Mouse (Mus musculus) hindbrain, embryonic 14.5 days (tissue): Measurements from ENCODE around the gene 6430550D23Rik. TPM values are rescaled to one million over a fixed set of nuclear protein-coding genes. Genes with fewer than 3 reads are reported as not detected.

Experiments
- ATAC-seq: fragments of 200-750 bp; cut with Nextera tagmentation; 2 replicates; pipeline ENCODE4 v1.8.0; 2017; ENCODE audit warnings: moderate number of reproducible peaks, mild to moderate bottlenecking, moderate TSS enrichment, moderate library complexity; ENCODE audit not compliant: low FRiP score
- DNase-seq: peaks from one replicate; pipeline ENCODE4 v3.0.0-alpha.2; 2015; ENCODE audit warnings: low spot score
- H3K27ac ChIP-seq: fragments of 300-500 bp; sonication (generic); 2 replicates; pipeline ENCODE4 v1.5.1; 2014; ENCODE audit warnings: mild to moderate bottlenecking, moderate library complexity
- H3K27me3 ChIP-seq: fragments of 300-500 bp; sonication (generic); 2 replicates; pipeline ENCODE4 v1.6.1; 2014; ENCODE audit warnings: mild to moderate bottlenecking, low read length, mixed read lengths; ENCODE audit not compliant: control insufficient read depth, insufficient read depth
- H3K36me3 ChIP-seq: fragments of 300-500 bp; sonication (generic); replicated peaks from 2 replicates; pipeline ENCODE4 v1.6.1; 2014; ENCODE audit not compliant: control insufficient read depth, insufficient read depth
- H3K4me1 ChIP-seq: fragments of 300-500 bp; sonication (generic); replicated peaks from 2 replicates; pipeline ENCODE4 v1.6.1; 2014; ENCODE audit warnings: antibody characterized with exemption, low read length, mixed read lengths; ENCODE audit not compliant: control insufficient read depth, insufficient read depth
- H3K4me2 ChIP-seq: fragments of 300-500 bp; sonication (generic); replicated peaks from 2 replicates; pipeline ENCODE4 v1.6.1; 2014; ENCODE audit warnings: mild to moderate bottlenecking, moderate library complexity
- H3K4me3 ChIP-seq: fragments of 300-500 bp; sonication (generic); replicated peaks from 2 replicates; pipeline ENCODE4 v1.5.1; 2014; ENCODE audit warnings: mild to moderate bottlenecking, low read length
- H3K9ac ChIP-seq: fragments of 300-500 bp; sonication (generic); 2 replicates; pipeline ENCODE4 v1.6.1; 2014
- H3K9me3 ChIP-seq: fragments of 300-500 bp; sonication (generic); 2 replicates; pipeline ENCODE4 v1.6.1; 2016; ENCODE audit warnings: low read length; ENCODE audit not compliant: control insufficient read depth
- WGBS: fragments of 180-500 bp; shearing (Covaris S2); extraction: QIAGEN DNeasy Blood & Tissue Kit; methylation state at CpG from one replicate; pipeline ENCODE4 v1.1.7; 2014; 5-methylcytosine and 5-hydroxymethylcytosine counted together
- polyA plus RNA-seq: library from polyadenylated mRNA; unstranded; fragments of >200 nt; fragmentation: Nextera tagmentation; extraction: Ambion mirVana; gene quantifications from 2 replicates; pipeline ENCODE4 v1.2.1, GENCODE M21; 2014

The 6430550D23Rik gene
- polyA plus RNA-seq: 2.6 and 2.8 TPM in 2 replicates

- H3K9ac ChIP-seq: peak within 1 kb of the TSS; percentile 67
- H3K36me3 ChIP-seq: peaks cover 37% of the 10 kb centered on the region
- WGBS: under 1% methylated on average over 45 of the region's 45 CpGs
- ATAC-seq (peak; percentile 99), DNase-seq (peak; percentile 94)
- H3K27ac ChIP-seq: peak within 1 kb of the TSS; percentile 30; the same call in 1 of the 2 replicates
- H3K9me3 ChIP-seq: no peaks in the 10 kb centered on the region
- no peaks in the 10 kb centered on the region for H3K27me3 ChIP-seq
- peak within 1 kb of the TSS; percentile 56 for H3K4me3 ChIP-seq
- H3K4me2 ChIP-seq: peak within 1 kb of the TSS; percentile 67
- H3K4me1 ChIP-seq: peaks cover 11% of the 10 kb centered on the region
These were observed at the start of gene 6430550D23Rik, which contains the start of gene Ergic3 for GRCm38 (mm10) chr2:156007888-156008532. Gene 6430550D23Rik, minus strand, starts transcription at chr2:156007977. Gene Ergic3, plus strand, starts transcription at chr2:156008045.

GRCm38 (mm10) chr2:156052816-156053215 lies 45.0 kb upstream of the 6430550D23Rik start, which contains the start of gene Fer1l4:
Gene Fer1l4, minus strand, starts transcription at chr2:156052947.
- H3K4me1 ChIP-seq: no peaks in the 10 kb centered on the region
- H3K27me3 ChIP-seq: no peaks in the 10 kb centered on the region
- ATAC-seq: no peak
- no peaks in the 10 kb centered on the region for H3K36me3 ChIP-seq
- H3K9ac ChIP-seq: no peak within 1 kb of the TSS
- H3K9me3 ChIP-seq: no peaks in the 10 kb centered on the region
- DNase-seq: no peak
- no peak within 1 kb of the TSS for H3K27ac ChIP-seq
- WGBS: 80% methylated on average over 9 of the region's 9 CpGs
- no peak within 1 kb of the TSS for H3K4me3 ChIP-seq
- H3K4me2 ChIP-seq: no peak within 1 kb of the TSS

GRCm38 (mm10) chr2:156047929-156048328 lies 40.2 kb upstream of the 6430550D23Rik start:
- no peak overlapping the region for H3K4me2 ChIP-seq

GRCm38 (mm10) chr2:156042903-156043302 lies 35.1 kb upstream of the 6430550D23Rik start:
- H3K4me2 ChIP-seq: no peak overlapping the region
- H3K9ac ChIP-seq: no peak overlapping the region
- 89% methylated on average over 8 of the region's 8 CpGs for WGBS
- H3K36me3 ChIP-seq: no peaks in the 10 kb centered on the region
- no peak overlapping the region for H3K4me3 ChIP-seq
- H3K27me3 ChIP-seq: no peaks in the 10 kb centered on the region
- H3K4me1 ChIP-seq: no peaks in the 10 kb centered on the region
- DNase-seq: no peak
- no peak for ATAC-seq
- no peak overlapping the region for H3K27ac ChIP-seq
- no peaks in the 10 kb centered on the region for H3K9me3 ChIP-seq

More at GRCm38 (mm10) chr2:156047929-156048328, 40.2 kb upstream of the 6430550D23Rik start:
- no peaks in the 10 kb centered on the region for H3K9me3 ChIP-seq
- DNase-seq (no peak), ATAC-seq (no peak)
- 7% methylated on average over 19 of the region's 19 CpGs for WGBS
- no peaks in the 10 kb centered on the region for H3K4me1 ChIP-seq
- no peak overlapping the region for H3K4me3 ChIP-seq
- H3K27ac ChIP-seq: no peak overlapping the region
- H3K27me3 ChIP-seq: no peaks in the 10 kb centered on the region
- H3K9ac ChIP-seq: no peak overlapping the region
- H3K36me3 ChIP-seq: no peaks in the 10 kb centered on the region

GRCm38 (mm10) chr2:156039390-156039789 lies 31.6 kb upstream of the 6430550D23Rik start:
- no peaks in the 10 kb centered on the region for H3K36me3 ChIP-seq
- H3K4me3 ChIP-seq: no peak overlapping the region
- no peaks in the 10 kb centered on the region for H3K9me3 ChIP-seq
- DNase-seq (no peak), ATAC-seq (no peak)
- H3K27ac ChIP-seq: no peak overlapping the region
- no peaks in the 10 kb centered on the region for H3K4me1 ChIP-seq
- no peak overlapping the region for H3K9ac ChIP-seq
- 91% methylated on average over 3 of the region's 3 CpGs for WGBS
- H3K4me2 ChIP-seq: no peak overlapping the region
- no peaks in the 10 kb centered on the region for H3K27me3 ChIP-seq

GRCm38 (mm10) chr2:156025482-156025881 lies 17.7 kb upstream of the 6430550D23Rik start:
- Histone ChIP-seq H3K4me1 (no peaks in the 10 kb centered on the region), H3K4me3 (no peak overlapping the region), H3K9me3 (no peaks in the 10 kb centered on the region), H3K4me2 (no peak overlapping the region), H3K36me3 (no peaks in the 10 kb centered on the region), H3K27me3 (no peaks in the 10 kb centered on the region), H3K27ac (no peak overlapping the region), H3K9ac (no peak overlapping the region)
- no peak for ATAC-seq
- no peak for DNase-seq

GRCm38 (mm10) chr2:156021765-156022164 lies 14.0 kb upstream of the 6430550D23Rik start:
- no peak overlapping the region for H3K9ac ChIP-seq

GRCm38 (mm10) chr2:156021219-156021618 lies 13.4 kb upstream of the 6430550D23Rik start:
- WGBS: 91% methylated on average over 8 of the region's 8 CpGs
- Histone ChIP-seq H3K9me3 (no peaks in the 10 kb centered on the region), H3K4me2 (no peak overlapping the region), H3K27ac (no peak overlapping the region), H3K27me3 (no peaks in the 10 kb centered on the region), H3K36me3 (peaks cover 39% of the 10 kb centered on the region), H3K9ac (no peak overlapping the region), H3K4me1 (no peaks in the 10 kb centered on the region), H3K4me3 (no peak overlapping the region)
- no peak for DNase-seq
- no peak for ATAC-seq

More at GRCm38 (mm10) chr2:156021765-156022164, 14.0 kb upstream of the 6430550D23Rik start:
- ATAC-seq: no peak
- peaks cover 33% of the 10 kb centered on the region for H3K36me3 ChIP-seq
- no peaks in the 10 kb centered on the region for H3K4me1 ChIP-seq
- no peak overlapping the region for H3K27ac ChIP-seq
- H3K4me3 ChIP-seq: no peak overlapping the region
- no peaks in the 10 kb centered on the region for H3K27me3 ChIP-seq
- DNase-seq: no peak
- no peak overlapping the region for H3K4me2 ChIP-seq
- 85% methylated on average over 2 of the region's 2 CpGs for WGBS
- H3K9me3 ChIP-seq: no peaks in the 10 kb centered on the region

GRCm38 (mm10) chr2:156018106-156018505 lies 10.3 kb upstream of the 6430550D23Rik start:
- H3K4me2 ChIP-seq: no peak overlapping the region
- H3K9me3 ChIP-seq: no peaks in the 10 kb centered on the region
- H3K4me3 ChIP-seq: no peak overlapping the region
- ATAC-seq (no peak), DNase-seq (no peak)
- no peaks in the 10 kb centered on the region for H3K27me3 ChIP-seq
- peaks cover 70% of the 10 kb centered on the region for H3K36me3 ChIP-seq
- H3K9ac ChIP-seq: no peak overlapping the region
- H3K4me1 ChIP-seq: no peaks in the 10 kb centered on the region
- no peak overlapping the region for H3K27ac ChIP-seq
- WGBS: 90% methylated on average over 3 of the region's 3 CpGs
